Mouse (Mus musculus): Measurements from ENCODE around the gene Dnmt3l. TPM values are rescaled to one million over a fixed set of nuclear protein-coding genes. Genes with fewer than 3 reads are reported as not detected.

Dnmt3l gene
- polyA plus RNA-seq, 1 experiment from 2014 or later: 0.86 TPM

Other genes with a start within 250 kb of the Dnmt3l start
- not detected in 2 replicates for gene Gm9639, start 246.9 kb upstream of the Dnmt3l start, polyA plus RNA-seq (2015; fragmentation: Nextera tagmentation; extraction: Ambion mirVana)
- gene Gm19668, start 242.8 kb upstream of the Dnmt3l start, polyA plus RNA-seq (2015; fragmentation: Nextera tagmentation; extraction: Ambion mirVana): not detected in 2 replicates
- gene Gm9507, start 230.1 kb upstream of the Dnmt3l start, polyA plus RNA-seq (2015; fragmentation: Nextera tagmentation; extraction: Ambion mirVana): not detected in 2 replicates
- gene Gm2696, start 227.3 kb upstream of the Dnmt3l start, polyA plus RNA-seq (2015; fragmentation: Nextera tagmentation; extraction: Ambion mirVana): not detected in 2 replicates
- gene Krtap10-4, start 214.9 kb upstream of the Dnmt3l start, polyA plus RNA-seq (2015; fragmentation: Nextera tagmentation; extraction: Ambion mirVana): not detected in 2 replicates
- not detected in 2 replicates for gene Krtap10-10, start 206.0 kb upstream of the Dnmt3l start, polyA plus RNA-seq (2015; fragmentation: Nextera tagmentation; extraction: Ambion mirVana)
- not detected in 2 replicates for gene Gm36176, start 195.1 kb upstream of the Dnmt3l start, polyA plus RNA-seq (2015; fragmentation: Nextera tagmentation; extraction: Ambion mirVana)
- gene Gm10318, start 189.1 kb upstream of the Dnmt3l start, polyA plus RNA-seq (2015; fragmentation: Nextera tagmentation; extraction: Ambion mirVana): not detected in 2 replicates
- gene Gm3285, start 180.0 kb upstream of the Dnmt3l start, polyA plus RNA-seq (2015; fragmentation: Nextera tagmentation; extraction: Ambion mirVana): not detected in 2 replicates
- gene Lrrc3, start 139.4 kb upstream of the Dnmt3l start, polyA plus RNA-seq (2015; fragmentation: Nextera tagmentation; extraction: Ambion mirVana): 5.0 and 6.4 TPM in 2 replicates
- gene Trpm2, start 71.4 kb upstream of the Dnmt3l start, polyA plus RNA-seq (2015; fragmentation: Nextera tagmentation; extraction: Ambion mirVana): 1.2 TPM in 2 replicates
- 23.6 and 26.7 TPM in 2 replicates for gene 1810043G02Rik, start 63.4 kb upstream of the Dnmt3l start, polyA plus RNA-seq (2015; fragmentation: Nextera tagmentation; extraction: Ambion mirVana)
- 193 and 202 TPM in 2 replicates for gene Pfkl, start 31.9 kb upstream of the Dnmt3l start, polyA plus RNA-seq (2015; fragmentation: Nextera tagmentation; extraction: Ambion mirVana)
- gene Aire, start 1.7 kb downstream of the Dnmt3l start, polyA plus RNA-seq (2015; fragmentation: Nextera tagmentation; extraction: Ambion mirVana): 0.68 and 0.75 TPM in 2 replicates
- 5.1 and 5.3 TPM in 2 replicates for gene Icosl, start 27.4 kb downstream of the Dnmt3l start, polyA plus RNA-seq (2015; fragmentation: Nextera tagmentation; extraction: Ambion mirVana)
- gene D10Jhu81e, start 127.8 kb downstream of the Dnmt3l start, polyA plus RNA-seq (2015; fragmentation: Nextera tagmentation; extraction: Ambion mirVana): 32.7 and 40.2 TPM in 2 replicates
- 14.6 and 17.3 TPM in 2 replicates for gene Pwp2, start 143.2 kb downstream of the Dnmt3l start, polyA plus RNA-seq (2015; fragmentation: Nextera tagmentation; extraction: Ambion mirVana)
- 15.6 and 18.2 TPM in 2 replicates for gene Trappc10, start 202.7 kb downstream of the Dnmt3l start, polyA plus RNA-seq (2015; fragmentation: Nextera tagmentation; extraction: Ambion mirVana)

Data from stomach, embryonic 15.5 days (tissue).